Mouse (Mus musculus) hindbrain, embryonic 12.5 days (tissue): ENCODE measurements around the gene Dnpep. TPM values are rescaled to one million over a fixed set of nuclear protein-coding genes. Genes with fewer than 3 reads are reported as not detected.

Source experiments
- ATAC-seq: fragments of 200-750 bp; cut with Nextera tagmentation; 2 replicates; pipeline ENCODE4 v1.8.0; 2017; ENCODE audit warnings: moderate TSS enrichment; ENCODE audit not compliant: low FRiP score
- H3K27ac ChIP-seq: fragments of 300-500 bp; sonication (generic); 2 replicates; pipeline ENCODE4 v1.5.1; 2016; ENCODE audit warnings: mild to moderate bottlenecking
- H3K27me3 ChIP-seq: fragments of 300-500 bp; sonication (generic); 2 replicates; pipeline ENCODE4 v1.6.1; 2016; ENCODE audit warnings: mild to moderate bottlenecking
- H3K36me3 ChIP-seq: fragments of 300-500 bp; sonication (generic); 2 replicates; pipeline ENCODE4 v1.6.1; 2016; ENCODE audit warnings: mild to moderate bottlenecking
- H3K4me1 ChIP-seq: fragments of 300-500 bp; sonication (generic); 2 replicates; pipeline ENCODE4 v1.6.1; 2016
- H3K4me2 ChIP-seq: fragments of 300-500 bp; sonication (generic); replicated peaks from 2 replicates; pipeline ENCODE4 v1.6.1; 2016; ENCODE audit warnings: mild to moderate bottlenecking
- H3K4me3 ChIP-seq: fragments of 300-500 bp; sonication (generic); 2 replicates; pipeline ENCODE4 v1.5.1; 2016; ENCODE audit warnings: mild to moderate bottlenecking
- H3K9ac ChIP-seq: fragments of 300-500 bp; sonication (generic); 2 replicates; pipeline ENCODE4 v1.6.1; 2016; ENCODE audit warnings: mild to moderate bottlenecking, moderate library complexity
- H3K9me3 ChIP-seq: fragments of 300-500 bp; sonication (generic); replicated peaks from 2 replicates; pipeline ENCODE4 v1.6.1; 2016; ENCODE audit warnings: mild to moderate bottlenecking
- WGBS: fragments of 180-500 bp; shearing (Covaris S2); methylation state at CpG from one replicate; pipeline ENCODE4 v1.1.7; 2016; 5-methylcytosine and 5-hydroxymethylcytosine counted together
- polyA plus RNA-seq: library from polyadenylated mRNA; unstranded; fragments of >200 nt; fragmentation: Nextera tagmentation; extraction: Ambion mirVana; gene quantifications from 2 replicates; pipeline ENCODE4 v1.2.1, GENCODE M21; 2016

Dnpep gene
- polyA plus RNA-seq, 1 experiment from 2014 or later, result 175 TPM

DNA sequence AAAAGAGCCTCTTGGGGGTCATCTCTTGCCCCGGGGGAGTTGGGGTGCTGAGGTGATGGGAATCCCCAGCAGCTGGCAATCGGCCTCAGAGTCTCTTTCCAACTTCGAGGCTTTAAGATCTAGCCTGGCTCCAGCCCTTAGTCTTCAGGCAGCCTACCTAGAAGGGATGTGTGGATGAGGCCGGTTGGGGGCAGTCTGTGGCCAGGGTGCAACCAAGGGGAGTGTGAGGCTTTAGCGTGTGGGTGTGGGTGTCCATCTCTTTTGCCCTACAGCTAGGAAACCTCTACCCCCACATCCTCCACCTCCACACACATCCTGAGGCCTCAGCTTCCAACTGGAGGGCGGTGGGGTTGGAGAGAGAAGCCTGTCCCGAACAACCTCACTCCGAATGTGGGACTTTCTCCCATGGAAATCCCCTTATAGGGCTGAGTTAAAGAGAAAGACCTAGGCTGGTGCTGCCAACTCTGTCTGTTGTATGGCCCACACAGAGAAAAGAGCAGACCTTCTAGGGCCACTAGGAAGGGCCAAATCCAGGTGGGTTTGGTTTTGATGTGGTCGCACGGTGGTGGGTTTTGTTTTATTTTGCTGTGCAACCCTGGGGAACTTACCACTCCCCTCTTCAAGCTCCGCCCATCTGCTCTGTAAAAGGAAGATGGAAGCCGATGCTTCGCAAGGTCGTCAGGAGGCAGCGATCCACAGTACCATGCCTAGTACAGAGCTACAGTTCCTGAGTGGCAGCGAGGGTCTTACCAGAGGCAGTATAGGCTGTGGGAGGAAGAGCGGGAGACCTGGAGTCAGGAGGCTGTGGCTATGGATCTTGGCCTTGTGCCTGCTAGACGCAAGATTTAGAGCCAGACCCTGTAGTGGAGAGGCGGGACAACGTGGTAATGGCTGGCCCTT, 27.5 kb upstream of the Dnpep start:
- no peak overlapping the region for H3K9ac ChIP-seq
- H3K4me2 ChIP-seq, result peak overlapping the region; percentile 28
- no peak for ATAC-seq
- no peak overlapping the region for H3K4me3 ChIP-seq
- H3K27me3 ChIP-seq, result peaks cover 7% of the 10 kb centered on the region
- H3K9me3 ChIP-seq, result no peaks in the 10 kb centered on the region
- H3K36me3 ChIP-seq, result no peaks in the 10 kb centered on the region
- 39% methylated on average over 20 of the region's 20 CpGs for WGBS
- H3K27ac ChIP-seq, result no peak overlapping the region
- peaks cover 28% of the 10 kb centered on the region for H3K4me1 ChIP-seq

DNA sequence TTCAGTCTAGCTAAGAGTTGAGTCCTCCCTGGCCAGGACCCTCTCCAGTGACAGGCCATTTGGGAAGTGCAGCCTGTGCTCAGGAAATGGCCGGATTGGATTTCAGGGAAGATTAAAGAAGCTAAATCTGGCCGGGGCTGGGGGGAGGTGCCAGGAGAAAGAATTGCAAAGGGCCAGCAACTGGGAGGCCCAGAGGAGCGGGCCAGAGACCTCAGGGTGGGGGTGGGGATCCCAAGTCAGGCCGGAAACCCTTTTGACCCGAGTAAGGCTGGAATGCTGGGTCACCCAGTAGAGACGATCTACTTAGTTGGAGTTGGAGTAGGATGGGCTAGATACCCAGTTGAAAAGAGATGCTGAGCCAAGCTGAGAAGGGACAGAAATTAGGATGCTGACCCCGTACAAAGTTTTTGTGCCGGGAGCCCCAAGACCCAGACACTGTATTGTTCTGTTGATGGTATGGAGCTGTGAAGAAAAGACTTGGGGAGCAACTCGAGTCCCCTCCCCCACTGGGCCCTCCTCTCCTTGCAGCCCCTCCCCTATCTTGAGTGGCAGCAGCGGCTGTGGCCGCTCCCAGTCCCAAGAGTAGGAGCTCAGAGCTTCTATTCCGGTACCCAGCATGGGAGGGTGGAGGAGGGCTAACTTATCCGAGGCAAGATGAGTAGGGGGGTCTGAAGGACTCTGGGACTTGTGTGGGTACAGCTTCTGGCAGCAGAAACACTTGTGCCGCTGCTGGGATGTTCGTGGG, 26.7 kb upstream of the Dnpep start:
- Histone ChIP-seq H3K9ac (no peak overlapping the region), H3K4me2 (peak overlapping the region; percentile 28), H3K4me1 (peaks cover 27% of the 10 kb centered on the region), H3K27ac (no peak overlapping the region), H3K4me3 (no peak overlapping the region), H3K36me3 (no peaks in the 10 kb centered on the region), H3K9me3 (no peaks in the 10 kb centered on the region), H3K27me3 (peaks cover 7% of the 10 kb centered on the region)
- peak; percentile 56 for ATAC-seq
- WGBS, result 3% methylated on average over 15 of the region's 15 CpGs

DNA sequence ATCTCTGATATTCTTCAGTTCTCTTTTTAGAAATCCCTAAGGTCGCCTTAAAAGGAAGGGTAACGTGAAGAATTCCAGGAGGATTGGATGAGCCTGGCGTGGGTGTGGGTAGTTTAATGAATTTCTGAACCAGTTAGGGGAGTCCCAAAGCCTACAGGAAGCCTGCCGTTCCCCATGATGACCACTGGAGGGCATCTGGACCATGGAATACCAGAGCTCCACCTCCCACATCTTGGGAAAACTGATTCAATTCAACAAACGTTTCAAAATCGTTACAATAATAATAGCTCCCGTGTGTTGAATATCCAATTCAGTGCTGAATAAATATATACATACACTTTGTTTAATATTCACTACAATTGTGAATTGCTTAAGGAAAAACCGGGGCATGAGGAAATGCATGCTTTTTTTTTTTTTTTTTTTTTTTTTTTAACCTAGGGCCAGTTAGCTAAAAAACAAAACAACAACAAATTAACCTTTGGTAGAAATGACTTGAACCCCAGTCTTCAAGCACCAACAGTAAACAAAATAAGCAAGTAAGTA, 25.2 kb upstream of the Dnpep start:
- H3K4me1 ChIP-seq, result peaks cover 39% of the 10 kb centered on the region

DNA sequence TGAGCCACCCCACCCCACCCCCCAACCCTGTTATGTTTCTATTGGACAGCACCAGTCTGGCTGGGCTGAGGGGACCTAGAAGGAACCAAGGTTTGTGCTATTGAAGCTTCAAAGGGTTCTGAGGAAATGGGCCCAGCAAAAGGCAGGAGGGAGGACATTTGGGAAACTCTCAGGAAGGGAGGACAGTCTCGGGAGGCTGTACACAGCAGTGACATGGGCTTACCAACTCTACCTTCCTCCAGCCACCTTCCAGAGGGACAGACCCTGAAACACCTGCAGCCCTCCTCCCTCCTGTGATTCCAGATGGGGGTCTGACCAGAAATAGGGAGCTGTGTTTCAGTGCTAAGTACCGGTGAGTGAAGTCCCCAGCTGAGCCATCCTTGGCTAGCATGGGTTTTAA, 22.7 kb upstream of the Dnpep start:
- Histone ChIP-seq H3K9ac (no peak overlapping the region), H3K4me2 (no peak overlapping the region), H3K27me3 (peaks cover 7% of the 10 kb centered on the region; the same call in 1 of the 2 replicates), H3K27ac (no peak overlapping the region), H3K4me3 (no peak overlapping the region), H3K36me3 (no peaks in the 10 kb centered on the region), H3K4me1 (peaks cover 35% of the 10 kb centered on the region), H3K9me3 (no peaks in the 10 kb centered on the region)
- 61% methylated on average over 2 of the region's 2 CpGs for WGBS
- ATAC-seq, result no peak

More for the DNA sequence above, 25.2 kb upstream of the Dnpep start:
- no peak overlapping the region for H3K9ac ChIP-seq
- no peak for ATAC-seq
- no peaks in the 10 kb centered on the region for H3K9me3 ChIP-seq
- WGBS, result under 1% methylated on average over 8 of the region's 8 CpGs
- no peaks in the 10 kb centered on the region for H3K36me3 ChIP-seq
- H3K4me3 ChIP-seq, result no peak overlapping the region
- H3K27me3 ChIP-seq, result peaks cover 7% of the 10 kb centered on the region; the same call in 1 of the 2 replicates
- no peak overlapping the region for H3K4me2 ChIP-seq
- no peak overlapping the region for H3K27ac ChIP-seq

DNA sequence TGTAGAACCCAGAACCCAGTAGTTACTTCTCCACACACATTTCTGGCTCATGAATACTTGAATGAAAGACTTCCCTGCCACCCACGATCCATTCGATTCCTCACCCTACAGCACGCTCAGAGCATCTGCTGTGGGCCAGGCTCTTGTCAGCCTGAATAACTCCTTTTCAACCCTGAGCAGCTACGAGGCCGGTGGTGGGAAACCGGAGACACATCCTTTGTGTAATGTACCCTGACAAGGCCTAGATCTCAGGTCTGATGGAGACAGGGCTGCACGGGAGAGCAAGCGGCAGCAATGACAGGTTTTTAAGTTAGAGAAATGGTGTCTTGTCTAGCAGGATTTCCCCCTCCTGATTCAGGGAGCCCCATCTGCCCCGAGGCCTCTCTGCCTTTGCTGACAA, 21.5 kb upstream of the Dnpep start:
- H3K36me3 ChIP-seq, result no peaks in the 10 kb centered on the region
- no peaks in the 10 kb centered on the region for H3K27me3 ChIP-seq
- no peak overlapping the region for H3K4me2 ChIP-seq
- H3K9me3 ChIP-seq, result no peaks in the 10 kb centered on the region
- peak overlapping the region; percentile 9; the same call in 1 of the 2 replicates for H3K9ac ChIP-seq
- peak; percentile 40; the same call in 1 of the 2 replicates for ATAC-seq
- H3K4me1 ChIP-seq, result peaks cover 24% of the 10 kb centered on the region
- WGBS, result 35% methylated on average over 9 of the region's 9 CpGs
- H3K4me3 ChIP-seq, result no peak overlapping the region
- peak overlapping the region; percentile 40 for H3K27ac ChIP-seq

DNA sequence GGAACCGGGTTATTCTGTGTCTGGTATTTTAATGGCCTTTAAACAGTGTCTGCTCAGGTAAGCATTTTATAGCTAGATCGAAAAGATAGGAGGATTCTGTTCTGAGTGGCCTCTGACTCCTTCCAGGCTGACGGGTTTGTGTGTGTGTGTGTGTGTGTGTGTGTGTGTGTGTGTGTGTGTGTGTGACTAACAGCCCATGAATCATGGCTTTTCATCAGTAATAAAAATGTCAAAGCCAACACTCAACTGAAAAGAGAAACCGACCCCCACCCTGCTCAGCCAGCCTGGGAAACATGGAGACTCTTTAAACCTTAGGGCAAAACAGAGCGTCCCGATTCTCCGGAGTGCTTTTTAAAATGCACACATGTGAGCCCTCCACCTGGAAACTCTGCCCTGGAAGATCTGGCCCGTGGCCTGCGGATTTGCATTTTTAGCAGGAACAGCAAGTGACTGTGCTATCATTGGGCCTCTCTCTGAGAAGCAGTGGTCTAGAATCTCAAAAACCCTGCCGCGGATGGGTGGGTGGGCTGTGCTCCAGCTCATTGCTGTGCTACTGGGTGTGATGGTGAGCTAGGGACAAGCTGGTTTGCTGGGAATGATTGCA, 20.4 kb upstream of the Dnpep start:
- Histone ChIP-seq H3K4me3 (no peak overlapping the region), H3K27me3 (no peaks in the 10 kb centered on the region), H3K9me3 (no peaks in the 10 kb centered on the region), H3K36me3 (no peaks in the 10 kb centered on the region), H3K9ac (peak overlapping the region; percentile 13; the same call in 1 of the 2 replicates), H3K4me1 (peaks cover 20% of the 10 kb centered on the region), H3K4me2 (no peak overlapping the region), H3K27ac (peak overlapping the region; percentile 40)
- ATAC-seq, result 0 out of 2 replicates have a peak, but pooled peaks have one; percentile 21
- 29% methylated on average over 11 of the region's 11 CpGs for WGBS

DNA sequence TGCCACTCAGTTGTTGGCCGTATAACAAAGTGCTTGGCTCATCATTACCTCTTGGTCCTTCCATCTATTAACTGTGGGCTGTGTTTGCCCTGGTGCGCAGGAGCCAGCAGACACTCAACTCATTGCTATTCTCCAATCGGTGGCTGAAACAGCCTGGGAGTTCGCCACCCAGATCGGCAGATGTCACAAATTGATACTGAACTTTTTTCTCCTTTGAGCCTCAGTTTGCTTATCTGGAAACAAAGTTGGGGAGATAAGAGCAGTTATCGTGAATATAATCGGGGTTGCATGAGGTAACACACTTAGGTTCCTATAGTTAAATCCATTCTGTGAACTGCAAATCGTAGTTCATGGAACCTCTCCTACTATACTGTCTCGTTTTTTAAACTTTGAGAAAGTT, 19.3 kb upstream of the Dnpep start:
- no peaks in the 10 kb centered on the region for H3K27me3 ChIP-seq
- no peak overlapping the region for H3K27ac ChIP-seq
- H3K9me3 ChIP-seq, result no peaks in the 10 kb centered on the region
- 84% methylated on average over 9 of the region's 9 CpGs for WGBS
- H3K36me3 ChIP-seq, result no peaks in the 10 kb centered on the region
- no peak overlapping the region for H3K4me2 ChIP-seq
- no peak for ATAC-seq
- H3K9ac ChIP-seq, result no peak overlapping the region
- no peak overlapping the region for H3K4me3 ChIP-seq
- H3K4me1 ChIP-seq, result peaks cover 20% of the 10 kb centered on the region

DNA sequence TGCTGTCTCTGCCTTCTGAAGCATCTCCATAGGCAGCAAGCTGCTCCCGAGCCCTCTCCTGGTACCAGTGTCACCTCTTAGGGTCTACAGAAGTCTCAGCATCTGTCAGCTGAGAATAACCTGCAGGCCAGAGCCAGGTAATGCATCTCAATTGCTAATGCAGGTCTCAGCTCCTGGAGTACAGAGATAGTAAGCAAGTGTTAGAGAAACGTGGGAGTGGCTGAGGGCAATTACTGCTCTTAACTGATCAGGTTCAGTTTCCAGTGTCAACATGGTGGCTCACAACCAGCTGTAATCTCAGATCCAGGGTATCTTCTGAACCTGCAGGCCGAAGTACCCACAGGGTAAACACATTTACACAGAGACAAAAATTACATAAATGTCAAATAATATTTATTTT, 18.7 kb upstream of the Dnpep start:
- H3K4me3 ChIP-seq, result no peak overlapping the region
- no peak overlapping the region for H3K9ac ChIP-seq
- H3K36me3 ChIP-seq, result no peaks in the 10 kb centered on the region
- no peaks in the 10 kb centered on the region for H3K27me3 ChIP-seq
- H3K4me1 ChIP-seq, result peaks cover 20% of the 10 kb centered on the region
- H3K27ac ChIP-seq, result no peak overlapping the region
- no peaks in the 10 kb centered on the region for H3K9me3 ChIP-seq
- no peak overlapping the region for H3K4me2 ChIP-seq
- ATAC-seq, result no peak
- WGBS, result 70% methylated on average over 3 of the region's 3 CpGs

DNA sequence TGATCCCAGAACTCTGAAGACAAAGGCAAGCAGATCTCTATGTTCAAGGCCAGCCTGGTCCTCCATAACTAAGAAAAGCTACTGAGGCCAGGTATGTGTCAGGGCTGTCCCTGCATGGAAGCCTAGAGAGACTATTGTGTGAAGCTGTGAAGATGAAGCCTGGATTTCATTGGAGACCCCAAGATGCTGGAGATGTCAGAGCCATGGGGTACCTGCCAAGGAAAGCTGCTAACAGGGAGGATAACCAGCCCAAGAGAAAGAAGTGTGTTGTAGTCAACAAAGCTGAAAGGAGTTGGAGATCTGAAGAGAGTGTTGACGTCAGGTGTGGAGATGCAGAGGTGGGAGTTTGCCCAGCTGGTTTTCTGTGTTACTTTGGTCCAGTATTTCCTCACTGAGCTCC, 13.5 kb upstream of the Dnpep start:
- WGBS, result 70% methylated on average over 1 of the region's 1 CpGs
- Histone ChIP-seq H3K36me3 (no peaks in the 10 kb centered on the region), H3K27me3 (no peaks in the 10 kb centered on the region), H3K4me2 (no peak overlapping the region), H3K4me3 (no peak overlapping the region), H3K9me3 (no peaks in the 10 kb centered on the region; the same call in 1 of the 2 replicates), H3K27ac (no peak overlapping the region), H3K9ac (no peak overlapping the region), H3K4me1 (no peaks in the 10 kb centered on the region)
- ATAC-seq, result no peak

DNA sequence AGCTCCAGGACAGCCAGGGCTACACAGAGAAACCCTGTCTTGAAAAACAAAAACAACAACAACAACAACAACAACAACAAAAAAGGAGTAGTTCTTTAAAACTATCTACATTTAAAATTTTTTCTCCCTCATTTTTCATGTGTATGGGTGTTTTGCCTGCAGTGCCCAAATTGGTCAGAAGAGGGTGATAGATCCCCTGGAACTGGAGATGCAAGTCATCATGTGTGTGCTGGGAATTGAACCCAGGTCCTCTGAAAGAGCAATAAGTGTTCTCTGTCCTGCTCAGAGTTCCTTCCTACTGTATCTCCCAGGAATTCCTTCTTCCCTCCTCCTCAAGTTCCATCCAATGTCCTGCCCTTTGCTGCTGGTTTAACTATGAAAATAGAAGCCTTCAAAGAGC, 9.7 kb upstream of the Dnpep start:
- no peak overlapping the region for H3K4me2 ChIP-seq
- H3K4me3 ChIP-seq, result no peak overlapping the region
- H3K4me1 ChIP-seq, result no peaks in the 10 kb centered on the region
- no peaks in the 10 kb centered on the region; the same call in 1 of the 2 replicates for H3K9me3 ChIP-seq
- H3K36me3 ChIP-seq, result no peaks in the 10 kb centered on the region
- no peak overlapping the region for H3K9ac ChIP-seq
- H3K27me3 ChIP-seq, result no peaks in the 10 kb centered on the region; the same call in 1 of the 2 replicates
- no peak overlapping the region for H3K27ac ChIP-seq
- no peak for ATAC-seq

DNA sequence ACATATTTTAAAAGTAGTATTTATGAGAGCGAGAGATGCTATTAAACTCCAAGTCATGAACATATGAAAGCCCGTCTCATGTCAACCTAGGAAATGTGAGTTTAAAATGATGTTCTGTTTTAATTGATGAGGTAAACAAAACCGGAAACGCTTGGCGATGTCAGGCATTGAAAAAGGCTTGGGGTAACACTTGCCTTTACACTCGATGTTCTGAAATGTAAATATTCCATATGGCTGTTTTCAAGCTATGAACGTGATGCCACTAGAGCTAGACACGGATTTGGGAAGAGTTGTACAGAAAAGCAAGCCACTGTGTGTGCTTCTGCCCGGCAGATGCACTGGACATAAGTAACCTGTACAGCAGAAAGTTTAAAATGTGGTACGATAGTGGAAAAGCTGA, 1.4 kb upstream of the Dnpep start:
- no peak overlapping the region for H3K4me2 ChIP-seq
- H3K4me3 ChIP-seq, result no peak overlapping the region
- no peak overlapping the region for H3K27ac ChIP-seq
- ATAC-seq, result no peak
- 90% methylated on average over 10 of the region's 10 CpGs for WGBS
- peaks cover 9% of the 10 kb centered on the region for H3K4me1 ChIP-seq
- no peaks in the 10 kb centered on the region for H3K9me3 ChIP-seq
- H3K27me3 ChIP-seq, result no peaks in the 10 kb centered on the region
- H3K9ac ChIP-seq, result no peak overlapping the region
- H3K36me3 ChIP-seq, result peaks cover 11% of the 10 kb centered on the region

DNA sequence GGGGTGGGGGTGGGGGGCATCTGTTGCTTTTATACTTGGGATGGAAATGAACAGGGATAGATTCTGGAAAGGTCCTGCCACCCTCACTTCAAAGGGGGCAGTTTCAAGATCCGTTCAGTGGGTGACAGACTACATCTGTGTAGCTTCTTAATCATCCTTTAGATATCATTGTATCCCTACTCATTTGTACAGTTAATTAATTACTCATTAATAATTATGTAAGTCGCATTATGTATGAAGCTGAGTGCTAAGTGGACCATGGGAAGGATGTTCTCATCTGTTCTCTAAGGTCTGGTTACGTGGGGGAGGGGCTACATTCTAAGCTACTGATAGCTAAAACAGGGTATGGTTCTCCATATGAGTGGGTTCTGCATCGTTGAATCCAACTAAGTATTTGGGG, 946 bp upstream of the Dnpep start:
- Histone ChIP-seq H3K36me3 (peaks cover 15% of the 10 kb centered on the region), H3K9me3 (no peaks in the 10 kb centered on the region), H3K4me2 (no peak overlapping the region), H3K4me3 (no peak overlapping the region), H3K4me1 (peaks cover 9% of the 10 kb centered on the region), H3K27me3 (no peaks in the 10 kb centered on the region), H3K9ac (no peak overlapping the region), H3K27ac (no peak overlapping the region)
- WGBS, result 87% methylated on average over 4 of the region's 4 CpGs
- no peak for ATAC-seq
